Mouse (Mus musculus) brain, embryonic 14.5 days (tissue): ENCODE results near the gene Dedd2.

Source experiments
- CTCF ChIP-seq: fragments of 200-500 bp; IDR thresholded peaks from 2 replicates; pipeline ENCODE4 v1.5.1; 2012; ENCODE audit warnings: inconsistent platforms, mild to moderate bottlenecking, moderate library complexity, borderline replicate concordance; ENCODE audit not compliant: insufficient read depth, insufficient read length; ENCODE audit errors: extremely low read depth
- POLR2A ChIP-seq: fragments of 200-500 bp; IDR thresholded peaks from 2 replicates; pipeline ENCODE4 v1.6.1; 2012; ENCODE audit warnings: mild to moderate bottlenecking, inconsistent platforms, borderline replicate concordance; ENCODE audit not compliant: poor library complexity, insufficient read depth, insufficient read length, severe bottlenecking; ENCODE audit errors: extremely low read depth

- peak; percentile 40; the same call in 1 of the 2 replicates for TF ChIP-seq CTCF
- TF ChIP-seq POLR2A, result peak; percentile 81
These were observed 40.7 kb downstream of the Dedd2 start, which contains the start of gene Pou2f2 for GRCm38 (mm10) chr7:25179606-25180161.
